10 mouse cellular contexts compared by ENCODE assay signal in the genomic region with DNA sequence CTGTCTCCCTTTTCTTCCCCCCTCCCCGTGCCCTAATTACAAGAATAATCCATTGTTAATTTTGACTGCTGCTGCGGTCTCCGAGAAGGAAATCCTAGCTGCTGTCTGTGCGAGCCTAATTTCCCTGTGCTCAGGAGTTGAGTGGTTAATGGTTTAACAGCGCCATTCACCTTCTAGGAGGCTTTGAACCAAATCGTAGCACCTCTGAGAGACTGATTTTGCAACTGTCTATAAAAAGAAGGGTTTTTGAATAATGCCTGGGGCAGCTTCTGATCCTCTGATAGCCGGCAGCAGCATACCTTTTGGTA.
A peak's percentile ranks its signal among the peaks of the same experiment; 100 is the strongest.
DNase-seq lines count a peak whose midpoint lies in the region; ATAC-seq and TF ChIP-seq lines count a peak whose summit lies in the region.
"Had no signal": no experiment of that assay in that cellular context is flagged by ENCODE, and none has a peak within 500 bp of the region (broad histone marks: within the 10 kb centered on the region; RNA-seq: fewer than 3 reads in every experiment).

No protein-coding gene starts in this region.

- in situ Hi-C loops in CH12.LX (cut with MboI; ENCODE audit: low pct_ligation_motif_present, low pct_unique_long_range_greater_than_20kb, low sequenced_read_pairs) = loop anchor here (10.0 kb wide), 1 partner anchor 355 kb away; no protein-coding TSS in a partner anchor

- H3K79me2 ChIP-seq in CH12.LX (replicated peaks; ENCODE audit: control insufficient read depth, extremely low read depth, insufficient read depth, poor library complexity, severe bottlenecking) = no peaks in the 10 kb centered on the region

- 14% methylated on average over 7 of the region's 7 CpGs for WGBS in embryonic facial prominence, embryonic 10.5 days
- 12% methylated on average over 7 of the region's 7 CpGs for WGBS in hindbrain, embryonic 14.5 days
- WGBS in lung, postnatal 0 days = 33% methylated on average over 7 of the region's 7 CpGs

- no peak for TF ChIP-seq POLR2A in CH12.LX (IDR thresholded peaks at IDR 0.05; ENCODE audit: low read depth, low read length)

- DNase-seq in CH12.LX (ENCODE audit: extremely low read depth) = no peak
- peak; percentile 17 for DNase-seq in embryonic facial prominence, embryonic 10.5 days (ENCODE audit: low spot score)
- no peak for DNase-seq in hindbrain, embryonic 14.5 days (ENCODE audit: low spot score)
- DNase-seq in kidney, postnatal 36 days = peak; percentile 38 to 69
- DNase-seq in heart, adult 8-10 months (ENCODE audit: low spot score) = no peak
- no peak for DNase-seq in spleen, adult 18-20 months
- DNase-seq in lung, postnatal 0 days (ENCODE audit: low spot score) = no peak
- no peak for DNase-seq in right cerebral cortex, postnatal 36 days (ENCODE audit: low spot score in 2 of 2)

- ATAC-seq in hindbrain, embryonic 14.5 days (ENCODE audit: low FRiP score) = no peak
- no peak for ATAC-seq in lung, postnatal 0 days

- no peaks in the 10 kb centered on the region for H3K27me3 ChIP-seq in CH12.LX (replicated peaks)
- no peaks in the 10 kb centered on the region for H3K27me3 ChIP-seq in embryonic facial prominence, embryonic 10.5 days (replicated peaks; ENCODE audit: low read depth, poor library complexity, severe bottlenecking)
- H3K27me3 ChIP-seq in hindbrain, embryonic 14.5 days (ENCODE audit: control insufficient read depth, insufficient read depth, low read length) = no peaks in the 10 kb centered on the region
- no peaks in the 10 kb centered on the region for H3K27me3 ChIP-seq in lung, postnatal 0 days (replicated peaks; ENCODE audit: insufficient read depth, low read length)

- H3K36me3 ChIP-seq in CH12.LX (replicated peaks in 1 of 2; ENCODE audit: control insufficient read depth in 1 of 2, insufficient read depth in 1 of 2, low read length in 1 of 2) = no peaks in the 10 kb centered on the region
- no peaks in the 10 kb centered on the region for H3K36me3 ChIP-seq in embryonic facial prominence, embryonic 10.5 days (replicated peaks)
- H3K36me3 ChIP-seq in hindbrain, embryonic 14.5 days (replicated peaks; ENCODE audit: control insufficient read depth, insufficient read depth) = no peaks in the 10 kb centered on the region
- no peaks in the 10 kb centered on the region for H3K36me3 ChIP-seq in lung, postnatal 0 days (ENCODE audit: insufficient read depth, low read length)

- H3K9me3 ChIP-seq in CH12.LX (replicated peaks; ENCODE audit: low read length) = no peaks in the 10 kb centered on the region
- no peaks in the 10 kb centered on the region for H3K9me3 ChIP-seq in embryonic facial prominence, embryonic 10.5 days
- no peaks in the 10 kb centered on the region for H3K9me3 ChIP-seq in hindbrain, embryonic 14.5 days (ENCODE audit: control insufficient read depth, low read length)
- no peaks in the 10 kb centered on the region for H3K9me3 ChIP-seq in lung, postnatal 0 days (ENCODE audit: low read length)
- H3K9me3 ChIP-seq: megakaryocyte, embryonic 14.5 days had no signal

- no peak for TF ChIP-seq CTCF in CH12.LX (conservative IDR thresholded peaks at IDR 0.05 in 1 of 2, IDR thresholded peaks at IDR 0.05 in 1 of 2; ENCODE audit: low read depth in 2 of 2, low read length in 2 of 2)
- TF ChIP-seq CTCF in lung, postnatal 0 days (IDR thresholded peaks at IDR 0.05) = no peak

- no peak overlapping the region for H3K9ac ChIP-seq in CH12.LX (ENCODE audit: insufficient read depth, low read depth)
- peak overlapping the region; percentile 9; the same call in 1 of the 2 replicates for H3K9ac ChIP-seq in hindbrain, embryonic 14.5 days
- no peak overlapping the region for H3K9ac ChIP-seq in lung, postnatal 0 days (replicated peaks; ENCODE audit: low read depth)
- H3K9ac ChIP-seq: liver, embryonic 14.5 days had no signal

- TF ChIP-seq EP300 in CH12.LX (IDR thresholded peaks at IDR 0.05; ENCODE audit: low read length) = no peak
- no peak for TF ChIP-seq EP300 in lung, postnatal 0 days (IDR thresholded peaks at IDR 0.05)

- H3K4me2 ChIP-seq in CH12.LX (ENCODE audit: insufficient read depth, low read depth, poor library complexity, severe bottlenecking) = peak overlapping the region; percentile 56; the same call in 1 of the 2 replicates
- peak overlapping the region; percentile 37 for H3K4me2 ChIP-seq in hindbrain, embryonic 14.5 days (replicated peaks)
- no peak overlapping the region for H3K4me2 ChIP-seq in lung, postnatal 0 days (replicated peaks; ENCODE audit: low read depth, low read length)

- no peak overlapping the region for H3K4me3 ChIP-seq in CH12.LX (replicated peaks in 1 of 3; ENCODE audit: low read depth in 2 of 3, low read length in 2 of 3, poor library complexity in 1 of 3)
- peak overlapping the region; percentile 18; the same call in 1 of the 2 replicates for H3K4me3 ChIP-seq in embryonic facial prominence, embryonic 10.5 days
- no peak overlapping the region for H3K4me3 ChIP-seq in hindbrain, embryonic 14.5 days (replicated peaks; ENCODE audit: low read length)
- no peak overlapping the region for H3K4me3 ChIP-seq in lung, postnatal 0 days (ENCODE audit: low read depth, low read length)

- dilution Hi-C loops in CH12.LX (cut with MboI; ENCODE audit: extremely low pct_ligation_motif_present, extremely low pct_unique_long_range_greater_than_20kb, low sequenced_read_pairs) = no loop called here

- peaks cover 3 to 20% of the 10 kb centered on the region in 2 experiments; a peak in 3 of 4 replicates for H3K4me1 ChIP-seq in CH12.LX (ENCODE audit: control insufficient read depth in 1 of 2, insufficient read depth in 2 of 2)
- H3K4me1 ChIP-seq in embryonic facial prominence, embryonic 10.5 days = peaks cover 15% of the 10 kb centered on the region
- H3K4me1 ChIP-seq in hindbrain, embryonic 14.5 days (replicated peaks; ENCODE audit: control insufficient read depth, insufficient read depth, low read length) = peaks cover 4% of the 10 kb centered on the region; the same call in 1 of the 2 replicates
- no peaks in the 10 kb centered on the region for H3K4me1 ChIP-seq in lung, postnatal 0 days (ENCODE audit: insufficient read depth, low read depth, low read length)

- no peak overlapping the region for H3K27ac ChIP-seq in CH12.LX (ENCODE audit: insufficient read depth, low read depth)
- H3K27ac ChIP-seq in embryonic facial prominence, embryonic 10.5 days (replicated peaks) = no peak overlapping the region
- no peak overlapping the region for H3K27ac ChIP-seq in hindbrain, embryonic 14.5 days
- no peak overlapping the region for H3K27ac ChIP-seq in lung, postnatal 0 days (ENCODE audit: low read length)
- H3K27ac ChIP-seq: liver, embryonic 14.5 days had no signal

- no peak for TF ChIP-seq RAD21 in CH12.LX (IDR thresholded peaks at IDR 0.05; ENCODE audit: low read depth, low read length)

TF ChIP-seq in CH12.LX, 34 proteins besides CTCF, POLR2A, EP300 and RAD21:
- TF ChIP-seq ZKSCAN1 (IDR thresholded peaks at IDR 0.05; ENCODE audit: borderline replicate concordance, low read depth, low read length) (no peak), ZMIZ1 (IDR thresholded peaks at IDR 0.05; ENCODE audit: low read depth, low read length) (no peak), GABPA (IDR thresholded peaks at IDR 0.05; ENCODE audit: insufficient replicate concordance, low read depth, low read length) (no peak), USF1 (IDR thresholded peaks at IDR 0.05; ENCODE audit: low read depth, low read length) (no peak), ZC3H11A (IDR thresholded peaks at IDR 0.05; ENCODE audit: low read depth, low read length) (no peak), MXI1 (IDR thresholded peaks at IDR 0.05; ENCODE audit: low read depth, low read length) (no peak), KAT2A (IDR thresholded peaks at IDR 0.05; ENCODE audit: insufficient replicate concordance, low read length) (no peak), MAX (IDR thresholded peaks at IDR 0.05; ENCODE audit: low read length) (no peak), HCFC1 (IDR thresholded peaks at IDR 0.05; ENCODE audit: low read depth, low read length) (no peak), MEF2A (IDR thresholded peaks at IDR 0.05; ENCODE audit: borderline replicate concordance, low read depth, low read length) (no peak), TBP (conservative IDR thresholded peaks at IDR 0.05; ENCODE audit: low read depth, low read length) (no peak), CHD2 (IDR thresholded peaks at IDR 0.05; ENCODE audit: low read length) (no peak), ELF1 (IDR thresholded peaks at IDR 0.05; ENCODE audit: low read depth, low read length) (no peak), TCF12 (IDR thresholded peaks at IDR 0.05; ENCODE audit: low read depth, low read length) (no peak), MAZ (IDR thresholded peaks at IDR 0.05; ENCODE audit: low read depth, low read length) (no peak), JUND (conservative IDR thresholded peaks at IDR 0.05; ENCODE audit: low read depth, low read length) (no peak)
TF ChIP-seq in CH12.LX: peak in this region for 0.

Comparison
In these comparisons a context has a peak if more than half of its experiments do, and no peak if none do; other contexts are left out.
1. DNase-seq: peak in embryonic facial prominence, embryonic 10.5 days (single experiment) and kidney, postnatal 36 days (2 of 2); none in CH12.LX (single experiment), hindbrain, embryonic 14.5 days (single experiment), heart, adult 8-10 months (single experiment), spleen, adult 18-20 months (0 of 2), lung, postnatal 0 days (single experiment) and right cerebral cortex, postnatal 36 days (0 of 2).